Mouse (Mus musculus) macrophage (primary cell): ENCODE data around the gene B3gnt8. TPM values are rescaled to one million over a fixed set of nuclear protein-coding genes. Genes with fewer than 3 reads are reported as not detected.
A peak's percentile ranks its signal among the peaks of the same experiment; 100 is the strongest.

ENCODE experiments used
- H3K27ac ChIP-seq: fragments of 350-480 bp; formaldehyde crosslinking; 2 replicates; pipeline ENCODE4 v1.9.0; 2021
- H3K36me3 ChIP-seq: fragments of 350-480 bp; formaldehyde crosslinking; 2 replicates; pipeline ENCODE4 v1.9.0; 2021; ENCODE audit errors: inconsistent target
- H3K4me3 ChIP-seq: fragments of 350-480 bp; formaldehyde crosslinking; 2 replicates; pipeline ENCODE4 v1.9.0; 2021; ENCODE audit errors: inconsistent target
- H3K79me2 ChIP-seq: fragments of 350-480 bp; formaldehyde crosslinking; 2 replicates; pipeline ENCODE4 v1.9.0; 2021; ENCODE audit errors: inconsistent target
- WGBS: methylation state at CpG from one replicate; pipeline ENCODE4 v1.1.7; 2026; ENCODE audit warnings: inconsistent platforms; ENCODE audit not compliant: missing documents; 5-methylcytosine and 5-hydroxymethylcytosine counted together
- polyA plus RNA-seq: library from polyadenylated mRNA; stranded (reverse); fragments of 250-400 nt; gene quantifications from 3 replicates; pipeline ENCODE4 v1.2.4, GENCODE M21; 2018; ENCODE audit warnings: inconsistent platforms

Gene B3gnt8
- polyA plus RNA-seq, 1 experiment from 2014 or later: 21.5 TPM

DNA sequence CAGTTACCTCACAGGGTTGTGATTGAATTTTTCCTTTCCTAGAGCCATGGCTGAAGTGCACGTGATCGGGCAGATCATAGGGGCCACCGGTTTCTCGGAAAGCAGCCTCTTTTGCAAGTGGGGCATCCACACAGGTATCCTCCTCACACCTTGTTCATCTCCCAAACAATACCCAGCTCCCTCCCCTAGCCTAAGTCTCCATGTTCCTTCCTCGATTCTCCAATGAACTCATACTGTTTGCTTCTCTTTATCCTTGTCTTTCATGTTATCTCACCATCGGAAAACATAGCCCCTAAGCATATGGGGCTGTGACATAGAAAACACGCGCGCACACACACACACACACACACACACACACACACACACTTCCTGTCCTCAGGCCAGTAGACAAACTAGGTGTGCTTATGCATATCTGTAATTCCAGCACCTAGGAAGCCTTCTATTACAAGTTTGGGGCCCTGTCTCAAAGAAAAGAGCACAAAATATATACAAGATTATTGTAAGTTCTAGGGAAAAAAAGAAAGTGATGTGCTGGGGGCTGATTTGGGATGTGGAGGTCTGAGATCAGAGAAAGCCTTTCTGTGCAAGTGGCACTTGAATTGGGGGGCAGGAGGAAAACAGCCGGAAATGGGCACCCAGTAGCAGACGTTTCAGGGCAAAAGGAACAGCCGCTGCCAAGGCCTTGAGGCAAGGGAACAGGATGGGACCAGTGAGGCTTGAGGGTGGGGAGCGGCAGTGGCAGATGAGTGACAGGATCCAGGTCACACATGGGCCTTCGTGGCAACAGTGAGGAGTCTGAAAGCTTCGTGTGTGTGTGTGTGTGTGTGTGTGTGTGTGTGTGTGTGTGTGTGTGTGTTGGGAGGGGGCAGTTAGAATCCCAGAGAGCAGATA, 55.1 kb downstream of the B3gnt8 start:
- Histone ChIP-seq H3K4me3 (peak overlapping the region; percentile 66), H3K27ac (peak overlapping the region; percentile 93), H3K36me3 (no peaks in the 10 kb centered on the region), H3K79me2 (peaks cover 25% of the 10 kb centered on the region; the same call in 1 of the 2 replicates)
- WGBS: 10% methylated on average over 13 of the region's 15 CpGs

DNA sequence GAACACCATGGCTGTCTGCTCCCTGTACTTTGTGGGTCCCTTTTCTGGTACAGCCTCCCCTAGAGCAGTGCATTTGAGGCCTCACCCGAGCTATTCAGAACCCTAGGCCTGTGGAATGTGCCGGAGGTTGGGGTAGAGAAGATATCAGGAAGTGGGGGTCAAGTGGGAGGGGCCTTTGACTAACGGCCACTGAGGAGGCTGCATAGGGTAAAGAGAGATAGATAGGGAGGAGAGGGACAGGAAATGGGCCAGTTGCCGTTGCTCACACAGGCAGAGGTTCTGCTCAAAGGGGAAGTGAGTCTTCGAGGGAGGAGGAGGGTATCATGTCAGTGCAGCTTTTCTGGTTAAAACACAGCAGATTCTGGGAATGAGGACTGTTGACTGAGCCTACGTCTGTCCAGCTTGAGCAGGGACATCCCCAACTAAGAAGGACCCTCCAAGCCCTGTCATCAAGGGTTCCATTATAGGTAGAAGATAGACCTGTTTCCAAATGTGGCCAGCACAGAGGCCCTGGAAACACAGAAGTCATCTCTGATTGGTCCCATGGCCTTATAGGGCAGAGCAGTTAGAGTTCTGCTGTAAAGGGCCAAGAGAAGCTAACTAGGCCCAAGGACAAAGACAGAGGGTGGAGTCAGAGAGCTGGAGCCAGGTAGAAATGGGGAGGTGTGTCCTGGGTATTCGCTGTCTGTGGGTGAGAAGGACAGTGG, 57.2 kb downstream of the B3gnt8 start:
- 9% methylated on average over 7 of the region's 7 CpGs for WGBS
- Histone ChIP-seq H3K79me2 (peaks cover 39% of the 10 kb centered on the region), H3K36me3 (no peaks in the 10 kb centered on the region), H3K4me3 (peak overlapping the region; percentile 6; the same call in 1 of the 2 replicates), H3K27ac (peak overlapping the region; percentile 93)

DNA sequence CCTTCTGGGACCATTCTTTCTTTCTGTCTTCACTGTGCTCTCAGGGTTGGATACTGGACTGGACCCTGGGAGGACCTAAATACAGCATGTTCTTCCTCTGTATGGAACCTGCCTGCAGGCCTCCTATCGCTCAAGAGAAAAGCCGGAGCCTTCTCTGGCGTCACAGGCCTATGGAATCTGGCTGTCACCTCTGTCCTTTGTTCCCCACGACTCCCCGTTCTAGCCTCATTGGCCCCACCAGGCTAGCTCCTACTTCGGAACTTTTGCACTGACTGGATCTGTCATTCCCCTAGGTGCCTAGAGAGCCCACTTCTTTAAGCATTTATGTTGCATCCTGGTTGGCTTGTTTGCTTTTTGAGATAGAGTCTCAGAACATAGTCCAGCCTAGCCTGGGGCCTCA, 58.2 kb downstream of the B3gnt8 start:
- 91% methylated on average over 6 of the region's 6 CpGs for WGBS
- Histone ChIP-seq H3K36me3 (no peaks in the 10 kb centered on the region), H3K27ac (peak overlapping the region; percentile 93), H3K4me3 (no peak overlapping the region), H3K79me2 (peaks cover 48% of the 10 kb centered on the region)

Other genes starting within 250 kb of the B3gnt8 start
- gene Lipe, start 227.9 kb upstream of the B3gnt8 start, polyA plus RNA-seq: 7.5 to 17.2 TPM (median 9.2 TPM) in 3 replicates
- not detected in 3 replicates for gene Cxcl17, start 213.8 kb upstream of the B3gnt8 start, polyA plus RNA-seq
- gene Ceacam1, start 149.1 kb upstream of the B3gnt8 start, polyA plus RNA-seq: 5.5 to 15.5 TPM (median 10.5 TPM) in 3 replicates
- 0.19 TPM in 1 of 3 replicates, not detected in the others for gene Ceacam2, start 86.8 kb upstream of the B3gnt8 start, polyA plus RNA-seq
- not detected in 3 replicates for gene Erich4, start 10.8 kb upstream of the B3gnt8 start, polyA plus RNA-seq
- 13.2 to 21.2 TPM (median 16.4 TPM) in 3 replicates for gene Dmac2, start 7.2 kb upstream of the B3gnt8 start, polyA plus RNA-seq
- 16.8 to 34.2 TPM (median 16.9 TPM) in 3 replicates for gene Bckdha, start 32.3 kb downstream of the B3gnt8 start, polyA plus RNA-seq
- 8.2 to 37.9 TPM (median 20.7 TPM) in 3 replicates for gene Exosc5, start 32.5 kb downstream of the B3gnt8 start, polyA plus RNA-seq
- 0.25 to 0.59 TPM (median 0.32 TPM) in 3 replicates for gene Tmem91, start 48.5 kb downstream of the B3gnt8 start, polyA plus RNA-seq
- 6.8 to 17.7 TPM (median 9.7 TPM) in 3 replicates for gene B9d2, start 54.1 kb downstream of the B3gnt8 start, polyA plus RNA-seq
- gene Tgfb1, start 60.3 kb downstream of the B3gnt8 start, polyA plus RNA-seq: 329 to 471 TPM (median 343 TPM) in 3 replicates
- gene Ccdc97, start 92.4 kb downstream of the B3gnt8 start, polyA plus RNA-seq: 21.9 to 33.1 TPM (median 32.9 TPM) in 3 replicates
- gene Hnrnpul1, start 128.1 kb downstream of the B3gnt8 start, polyA plus RNA-seq: 94.5 to 149 TPM (median 100 TPM) in 3 replicates
- gene Axl, start 162.1 kb downstream of the B3gnt8 start, polyA plus RNA-seq: 47.8 to 96.5 TPM (median 55.0 TPM) in 3 replicates
- 0.17 to 0.20 TPM in 2 of 3 replicates, not detected in the other for gene Cyp2s1, start 190.3 kb downstream of the B3gnt8 start, polyA plus RNA-seq